Mouse (Mus musculus) heart, embryonic 14.5 days (tissue): ENCODE measurements around the gene Apoa2. TPM values are rescaled to one million over a fixed set of nuclear protein-coding genes. Genes with fewer than 3 reads are reported as not detected.

Experiments
- ATAC-seq: fragments of 200-750 bp; cut with Nextera tagmentation; 2 replicates; pipeline ENCODE4 v1.8.0; 2017; ENCODE audit warnings: low read depth, moderate TSS enrichment; ENCODE audit not compliant: insufficient number of reproducible peaks, insufficient read depth, low FRiP score
- H3K27ac ChIP-seq, 2 experiments: fragments of 200-500 bp in 1 of 2; fragments of 300-500 bp in 1 of 2; sonication (generic) in 1 of 2; replicated peaks in 1 of 2; 2 replicates each; pipeline ENCODE4 v1.5.1; 2012 to 2014; ENCODE audit warnings: low read depth in 2 of 2, low read length in 2 of 2, control low read depth in 1 of 2, mild to moderate bottlenecking in 1 of 2, mixed read lengths in 1 of 2; ENCODE audit not compliant: control insufficient read depth in 1 of 2, insufficient read depth in 1 of 2
- H3K27me3 ChIP-seq: fragments of 300-500 bp; sonication (generic); 2 replicates; pipeline ENCODE4 v1.6.1; 2014; ENCODE audit warnings: mild to moderate bottlenecking, low read length, control low read depth; ENCODE audit not compliant: control insufficient read depth, insufficient read depth
- H3K36me3 ChIP-seq: fragments of 300-500 bp; sonication (generic); 2 replicates; pipeline ENCODE4 v1.6.1; 2014; ENCODE audit warnings: mild to moderate bottlenecking, control low read depth, low read length, mixed read lengths; ENCODE audit not compliant: control insufficient read depth, insufficient read depth
- H3K4me1 ChIP-seq, 2 experiments: fragments of 200-500 bp in 1 of 2; fragments of 300-500 bp in 1 of 2; sonication (generic) in 1 of 2; 2 replicates each; pipeline ENCODE4 v1.6.1; 2012 to 2014; ENCODE audit warnings: low read length in 2 of 2, control low read depth in 1 of 2, mixed read lengths in 1 of 2; ENCODE audit not compliant: control insufficient read depth in 2 of 2, insufficient read depth in 2 of 2
- H3K4me2 ChIP-seq: fragments of 300-500 bp; sonication (generic); 2 replicates; pipeline ENCODE4 v1.6.1; 2014; ENCODE audit warnings: mild to moderate bottlenecking, low read length
- H3K4me3 ChIP-seq, 2 experiments: fragments of 200-500 bp in 1 of 2; fragments of 300-500 bp in 1 of 2; sonication (generic) in 1 of 2; 2 replicates each; pipeline ENCODE4 v1.5.1; 2012 to 2014; ENCODE audit warnings: low read length in 2 of 2, mild to moderate bottlenecking in 2 of 2, control low read depth in 1 of 2, low read depth in 1 of 2, moderate library complexity in 1 of 2; ENCODE audit not compliant: control insufficient read depth in 1 of 2, insufficient read depth in 1 of 2
- H3K9ac ChIP-seq: fragments of 300-500 bp; sonication (generic); 2 replicates; pipeline ENCODE4 v1.6.1; 2014; ENCODE audit warnings: mild to moderate bottlenecking, low read length
- H3K9me3 ChIP-seq: fragments of 300-500 bp; sonication (generic); 2 replicates; pipeline ENCODE4 v1.6.1; 2016; ENCODE audit warnings: low read length, control low read depth; ENCODE audit not compliant: control insufficient read depth
- WGBS: fragments of 180-500 bp; shearing (Covaris S2); extraction: QIAGEN DNeasy Blood & Tissue Kit; methylation state at CpG from one replicate; pipeline ENCODE4 v1.1.7; 2014; 5-methylcytosine and 5-hydroxymethylcytosine counted together
- polyA plus RNA-seq: library from polyadenylated mRNA; unstranded; fragments of >200 nt; fragmentation: Nextera tagmentation; extraction: Ambion mirVana; gene quantifications from 2 replicates; pipeline ENCODE4 v1.2.1, GENCODE M21; 2014

The Apoa2 gene
- polyA plus RNA-seq, 1 experiment from 2014 or later: 5.3 TPM

DNA sequence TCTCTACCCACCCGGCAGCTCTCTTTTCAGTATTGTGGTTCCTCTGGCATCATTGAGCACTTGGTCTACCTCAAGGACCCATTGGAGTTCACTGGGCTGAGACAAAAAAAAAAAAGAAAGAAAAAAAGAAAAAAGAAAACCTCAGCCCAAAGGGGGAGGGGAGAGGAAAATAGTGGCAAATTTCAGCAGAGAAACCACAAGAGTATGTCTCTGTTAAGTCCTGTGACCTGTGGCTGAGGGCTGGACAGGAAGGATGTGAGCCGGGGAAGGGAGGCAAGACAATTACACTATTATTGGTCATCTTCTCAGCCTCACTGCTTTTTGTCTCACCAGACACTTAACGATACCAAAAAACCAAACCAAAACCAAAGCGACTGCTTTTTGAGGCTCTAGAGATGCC lies 7.0 kb downstream of the Apoa2 start:
- Histone ChIP-seq H3K36me3 (peaks cover 34% of the 10 kb centered on the region), H3K27ac (no peak overlapping the region), H3K9ac (no peak overlapping the region), H3K4me2 (no peak overlapping the region), H3K9me3 (no peaks in the 10 kb centered on the region), H3K4me1 (peaks cover 4 to 5% of the 10 kb centered on the region in 2 experiments; a peak in 2 of 4 replicates), H3K27me3 (no peaks in the 10 kb centered on the region), H3K4me3 (no peak overlapping the region)
- no peak for ATAC-seq
- WGBS: 73% methylated on average over 4 of the region's 4 CpGs

DNA sequence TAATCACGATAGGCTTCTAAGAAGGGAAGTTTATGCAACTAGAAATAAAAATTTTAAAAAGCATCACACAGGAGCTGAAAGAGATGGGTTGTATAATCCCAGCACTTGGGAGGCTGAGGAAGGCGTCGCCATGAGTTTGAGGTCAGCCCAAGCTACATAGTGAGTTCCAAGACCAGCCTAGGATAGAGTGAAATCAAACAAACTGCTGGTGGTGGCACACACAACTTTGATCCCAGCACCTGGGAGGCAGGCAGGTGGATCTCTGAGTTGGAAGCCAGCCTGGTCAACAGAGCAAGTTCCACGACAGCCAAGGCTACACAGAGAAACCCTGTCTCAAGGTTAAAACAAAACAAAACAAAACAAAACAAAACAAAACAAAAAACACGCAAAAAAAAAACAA lies 7.5 kb downstream of the Apoa2 start:
- 87% methylated on average over 5 of the region's 5 CpGs for WGBS

GRCm38 (mm10) chr1:171232800-171233730 lies 8.2 kb downstream of the Apoa2 start:
- no peak overlapping the region for H3K4me3 ChIP-seq
- no peak overlapping the region for H3K27ac ChIP-seq
- no peaks in the 10 kb centered on the region for H3K9me3 ChIP-seq
- peaks cover 46% of the 10 kb centered on the region for H3K36me3 ChIP-seq
- no peak for ATAC-seq
- H3K9ac ChIP-seq: no peak overlapping the region
- no peaks in the 10 kb centered on the region for H3K27me3 ChIP-seq
- peaks cover 4 to 5% of the 10 kb centered on the region in 2 experiments; a peak in 2 of 4 replicates for H3K4me1 ChIP-seq
- WGBS: 54% methylated on average over 12 of the region's 12 CpGs
- no peak overlapping the region for H3K4me2 ChIP-seq

More for the DNA sequence above, 7.5 kb downstream of the Apoa2 start:
- peaks cover 39% of the 10 kb centered on the region for H3K36me3 ChIP-seq
- H3K27me3 ChIP-seq: no peaks in the 10 kb centered on the region
- no peak for ATAC-seq
- H3K4me1 ChIP-seq: peaks cover 4 to 5% of the 10 kb centered on the region in 2 experiments; a peak in 2 of 4 replicates
- no peak overlapping the region for H3K4me2 ChIP-seq
- no peak overlapping the region for H3K9ac ChIP-seq
- no peaks in the 10 kb centered on the region for H3K9me3 ChIP-seq
- no peak overlapping the region for H3K4me3 ChIP-seq
- H3K27ac ChIP-seq: no peak overlapping the region

DNA sequence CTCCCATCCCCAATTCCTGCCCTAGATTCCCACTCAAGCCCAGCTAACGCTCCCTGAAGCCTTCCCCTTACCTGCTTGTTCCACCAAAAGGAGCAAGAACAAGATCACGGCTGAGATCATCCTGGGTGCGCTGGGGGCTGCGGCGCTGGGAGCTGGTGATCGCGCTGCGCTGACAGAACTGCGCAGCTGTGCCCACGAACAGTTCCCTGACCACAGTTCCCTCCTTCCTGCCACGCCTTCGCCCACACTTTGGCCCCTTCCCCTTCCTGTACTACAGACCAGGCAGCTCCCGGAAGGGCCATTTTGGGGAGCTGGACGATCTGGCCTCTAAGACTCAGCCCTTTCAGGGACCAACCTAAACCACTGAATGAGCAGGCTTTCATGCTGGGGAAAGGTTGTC lies 9.3 kb downstream of the Apoa2 start, which contains the start of gene Fcer1g:
Gene Fcer1g, minus strand, starts transcription at position 240 of the 400 bp plus-strand sequence.
- Histone ChIP-seq H3K36me3 (peaks cover 57% of the 10 kb centered on the region), H3K4me2 (no peak within 1 kb of the TSS), H3K9ac (0 out of 2 replicates have a peak within 1 kb of the TSS, but pooled peaks have one; percentile 7), H3K4me1 (peaks cover 4 to 5% of the 10 kb centered on the region in 2 experiments; a peak in 2 of 4 replicates), H3K27me3 (no peaks in the 10 kb centered on the region), H3K27ac (peak within 1 kb of the TSS in 1 of 2 experiments; percentile 14; a peak in 1 of 4 replicates), H3K9me3 (no peaks in the 10 kb centered on the region), H3K4me3 (no peak within 1 kb of the TSS)
- 85% methylated on average over 14 of the region's 14 CpGs for WGBS
- ATAC-seq: no peak

- Histone ChIP-seq H3K9ac (0 out of 2 replicates have a peak overlapping the region, but pooled peaks have one; percentile 7), H3K4me1 (peaks cover 4 to 5% of the 10 kb centered on the region in 2 experiments; a peak in 2 of 4 replicates), H3K9me3 (no peaks in the 10 kb centered on the region), H3K27me3 (no peaks in the 10 kb centered on the region), H3K27ac (0 out of 4 replicates have a peak overlapping the region, but pooled peaks of 1 of the 2 experiments have one; percentile 14), H3K4me3 (no peak overlapping the region), H3K36me3 (peaks cover 61% of the 10 kb centered on the region), H3K4me2 (no peak overlapping the region)
- 86% methylated on average over 4 of the region's 4 CpGs for WGBS
- ATAC-seq: no peak
These were observed 9.7 kb downstream of the Apoa2 start for GRCm38 (mm10) chr1:171234538-171234937.

- no peak for ATAC-seq
- Histone ChIP-seq H3K4me3 (no peak overlapping the region), H3K9me3 (no peaks in the 10 kb centered on the region), H3K4me1 (peaks cover 4 to 5% of the 10 kb centered on the region in 2 experiments; a peak in 2 of 4 replicates), H3K27ac (no peak overlapping the region), H3K4me2 (no peak overlapping the region), H3K36me3 (peaks cover 74% of the 10 kb centered on the region), H3K27me3 (no peaks in the 10 kb centered on the region), H3K9ac (no peak overlapping the region)
- WGBS: 51% methylated on average over 4 of the region's 4 CpGs
These were observed 10.9 kb downstream of the Apoa2 start for GRCm38 (mm10) chr1:171235791-171236190.

DNA sequence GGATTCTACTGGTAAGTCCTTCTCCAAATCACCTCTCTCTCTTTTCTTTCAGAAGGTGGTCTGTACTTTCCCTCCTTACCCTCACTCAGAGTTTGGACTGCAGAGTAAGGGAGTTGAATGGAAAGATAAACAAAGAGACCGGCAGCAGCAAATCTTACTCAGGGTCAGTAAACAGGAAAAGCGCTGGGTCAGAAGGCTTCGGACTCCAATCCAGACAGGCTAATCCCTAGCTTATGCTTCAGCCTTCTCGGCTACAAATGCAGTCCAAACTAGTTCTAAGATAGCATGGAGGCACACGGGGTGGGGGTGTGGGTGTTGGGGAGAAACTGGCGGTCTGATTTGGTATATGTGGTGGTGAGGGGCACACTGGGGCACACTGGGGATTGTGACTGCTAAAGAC lies 12.6 kb downstream of the Apoa2 start:
- no peak overlapping the region for H3K4me3 ChIP-seq
- no peaks in the 10 kb centered on the region for H3K27me3 ChIP-seq
- no peaks in the 10 kb centered on the region for H3K9me3 ChIP-seq
- no peak overlapping the region for H3K9ac ChIP-seq
- H3K4me2 ChIP-seq: no peak overlapping the region
- H3K36me3 ChIP-seq: peaks cover 89% of the 10 kb centered on the region
- WGBS: 75% methylated on average over 6 of the region's 6 CpGs
- H3K4me1 ChIP-seq: peaks cover 4 to 5% of the 10 kb centered on the region in 2 experiments; a peak in 2 of 4 replicates
- no peak overlapping the region for H3K27ac ChIP-seq
- no peak for ATAC-seq
